Mouse (Mus musculus): Measurements from ENCODE around the gene Apopt1. TPM values are rescaled to one million over a fixed set of nuclear protein-coding genes. Genes with fewer than 3 reads are reported as not detected.

Apopt1 gene
- polyA plus RNA-seq, 1 experiment from 2014 or later: 63.4 TPM

DNA sequence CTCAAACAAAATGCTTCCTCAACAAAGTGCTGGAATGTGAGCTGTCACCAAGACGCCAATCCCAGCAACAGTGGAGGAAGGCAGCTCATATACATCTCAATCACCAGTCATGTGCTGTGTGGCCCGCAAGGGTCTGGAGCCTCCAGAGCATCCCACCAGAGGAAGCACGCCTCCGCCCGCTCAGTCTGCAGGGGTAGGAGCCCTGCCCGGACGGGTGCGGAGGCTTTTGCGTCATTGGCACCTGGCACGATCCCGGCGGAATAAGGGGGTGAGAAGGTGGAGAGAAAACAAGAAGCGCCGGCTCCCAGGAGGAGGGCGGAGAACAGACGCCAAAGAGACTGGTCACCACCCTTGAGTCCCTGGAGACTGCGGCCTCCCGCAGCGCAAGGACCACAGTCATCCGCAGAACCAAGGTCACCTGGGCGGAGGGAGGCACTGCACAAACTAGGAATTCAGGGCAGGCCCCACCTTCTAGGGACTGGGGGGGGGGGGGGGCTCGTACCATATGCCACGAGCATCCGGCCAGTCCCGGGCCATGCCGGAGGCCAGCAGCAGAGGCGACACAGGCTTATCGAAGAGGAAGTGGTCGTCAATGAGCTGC lies 42.6 kb upstream of the Apopt1 start:
- WGBS: 11% methylated on average over 28 of the region's 29 CpGs
- Histone ChIP-seq H3K27ac (ENCODE audit: low read depth, low read length) (no peak overlapping the region), H3K9ac (ENCODE audit: low read depth, low read length) (no peak overlapping the region), H3K4me1 (ENCODE audit: control insufficient read depth, insufficient read depth, low read length) (peaks cover 28% of the 10 kb centered on the region), H3K27me3 (ENCODE audit: control insufficient read depth, insufficient read depth, low read length) (peaks cover 42% of the 10 kb centered on the region), H3K4me3 (ENCODE audit: low read length) (peak overlapping the region; percentile 60), H3K9me3 (ENCODE audit: control insufficient read depth, low read length) (no peaks in the 10 kb centered on the region), H3K36me3 (ENCODE audit: control insufficient read depth, insufficient read depth, low read length) (no peaks in the 10 kb centered on the region), H3K4me2 (replicated peaks; ENCODE audit: low read depth, low read length) (peak overlapping the region; percentile 92)
- ATAC-seq (ENCODE audit: low FRiP score, low TSS enrichment): no peak

DNA sequence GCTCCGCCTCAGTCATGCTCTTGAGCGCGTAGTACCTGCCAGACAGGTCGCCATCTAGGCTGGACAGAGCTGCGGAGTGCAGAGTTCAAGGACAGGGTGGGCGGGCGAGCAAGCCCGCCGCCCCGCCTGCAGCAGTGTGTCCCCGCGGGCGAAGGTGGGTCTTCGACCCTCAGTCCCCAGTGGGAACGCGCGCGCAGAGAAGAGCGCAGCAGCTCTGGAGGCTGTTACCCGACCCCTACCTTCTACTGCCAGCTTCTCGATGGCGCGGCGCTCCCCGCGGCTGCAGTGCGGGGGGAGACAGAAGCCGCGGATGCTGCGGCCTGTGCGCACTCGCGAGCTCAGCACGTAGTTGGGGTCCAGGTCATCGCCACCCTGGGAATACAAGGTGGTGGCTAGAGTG lies 42.1 kb upstream of the Apopt1 start:
- Histone ChIP-seq H3K27me3 (ENCODE audit: control insufficient read depth, insufficient read depth, low read length) (peaks cover 42% of the 10 kb centered on the region), H3K9me3 (ENCODE audit: control insufficient read depth, low read length) (no peaks in the 10 kb centered on the region), H3K36me3 (ENCODE audit: control insufficient read depth, insufficient read depth, low read length) (no peaks in the 10 kb centered on the region), H3K4me1 (ENCODE audit: control insufficient read depth, insufficient read depth, low read length) (peaks cover 28% of the 10 kb centered on the region), H3K9ac (ENCODE audit: low read depth, low read length) (peak overlapping the region; percentile 54), H3K4me3 (ENCODE audit: low read length) (peak overlapping the region; percentile 60), H3K4me2 (replicated peaks; ENCODE audit: low read depth, low read length) (peak overlapping the region; percentile 92), H3K27ac (ENCODE audit: low read depth, low read length) (no peak overlapping the region)
- WGBS: under 1% methylated on average over 35 of the region's 35 CpGs
- no peak; the same call in 1 of the 2 replicates for ATAC-seq (ENCODE audit: low FRiP score, low TSS enrichment)

DNA sequence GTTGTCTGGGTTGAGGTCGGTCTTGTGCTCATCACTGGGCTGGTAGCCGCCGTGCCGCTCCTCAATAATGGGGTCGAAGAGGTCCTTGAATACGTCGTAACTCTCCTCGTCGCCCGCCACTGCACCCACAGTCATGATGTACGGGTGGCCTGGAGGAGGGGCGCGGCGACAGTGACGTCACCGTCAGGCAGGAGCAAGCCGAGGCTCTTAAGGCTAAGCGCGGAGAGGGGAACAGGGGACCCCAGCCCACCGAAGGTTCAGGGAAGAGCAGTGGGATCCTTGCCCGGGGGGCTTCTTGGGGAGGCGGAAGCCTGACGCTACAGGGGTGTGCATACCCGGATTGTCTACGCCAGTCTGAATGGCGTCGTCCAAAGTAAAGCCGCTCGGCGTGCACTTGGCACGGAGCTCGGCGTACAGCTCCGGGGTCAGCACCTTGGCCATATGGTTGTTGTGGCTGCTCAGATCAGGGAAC lies 41.6 kb upstream of the Apopt1 start:
- H3K4me3 ChIP-seq (ENCODE audit: low read length): peak overlapping the region; percentile 60
- peak overlapping the region; percentile 54 for H3K9ac ChIP-seq (ENCODE audit: low read depth, low read length)
- peaks cover 42% of the 10 kb centered on the region for H3K27me3 ChIP-seq (ENCODE audit: control insufficient read depth, insufficient read depth, low read length)
- H3K36me3 ChIP-seq (ENCODE audit: control insufficient read depth, insufficient read depth, low read length): no peaks in the 10 kb centered on the region
- ATAC-seq (ENCODE audit: low FRiP score, low TSS enrichment): peak; percentile 22; the same call in 1 of the 2 replicates
- peak overlapping the region; percentile 92 for H3K4me2 ChIP-seq (replicated peaks; ENCODE audit: low read depth, low read length)
- H3K27ac ChIP-seq (ENCODE audit: low read depth, low read length): no peak overlapping the region
- under 1% methylated on average over 34 of the region's 34 CpGs for WGBS
- no peaks in the 10 kb centered on the region for H3K9me3 ChIP-seq (ENCODE audit: control insufficient read depth, low read length)
- peaks cover 28% of the 10 kb centered on the region for H3K4me1 ChIP-seq (ENCODE audit: control insufficient read depth, insufficient read depth, low read length)

DNA sequence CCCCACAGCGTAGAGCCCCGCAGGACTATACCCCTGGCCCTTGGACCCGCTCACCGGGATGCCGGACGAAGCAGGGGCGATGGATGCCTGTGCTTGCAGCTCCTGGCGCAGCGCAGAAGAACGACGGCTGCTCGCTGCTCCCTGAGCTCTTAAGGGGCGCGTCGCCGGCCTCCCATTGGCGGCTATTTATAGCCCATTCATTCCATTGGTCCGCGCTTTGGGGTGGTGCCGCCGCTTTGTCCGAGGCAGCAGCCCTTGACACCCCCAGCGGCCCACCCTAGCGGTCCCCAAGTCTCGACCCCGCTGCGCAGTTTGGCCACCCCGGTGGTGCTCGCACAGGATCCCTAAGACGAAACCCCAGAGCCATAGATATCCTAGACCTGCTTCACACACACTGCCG lies 40.9 kb upstream of the Apopt1 start, which contains the start of gene Ckb:
Gene Ckb, minus strand, starts transcription at position 163 of the 400 bp plus-strand sequence.
- ATAC-seq (ENCODE audit: low FRiP score, low TSS enrichment): peak; percentile 36
- Histone ChIP-seq H3K9ac (ENCODE audit: low read depth, low read length) (peak within 1 kb of the TSS; percentile 54), H3K27me3 (ENCODE audit: control insufficient read depth, insufficient read depth, low read length) (peaks cover 42% of the 10 kb centered on the region), H3K36me3 (ENCODE audit: control insufficient read depth, insufficient read depth, low read length) (no peaks in the 10 kb centered on the region), H3K4me1 (ENCODE audit: control insufficient read depth, insufficient read depth, low read length) (peaks cover 30% of the 10 kb centered on the region), H3K4me2 (replicated peaks; ENCODE audit: low read depth, low read length) (peak within 1 kb of the TSS; percentile 92), H3K27ac (ENCODE audit: low read depth, low read length) (no peak within 1 kb of the TSS), H3K4me3 (ENCODE audit: low read length) (peak within 1 kb of the TSS; percentile 60), H3K9me3 (ENCODE audit: control insufficient read depth, low read length) (no peaks in the 10 kb centered on the region)
- 0% methylated on average over 28 of the region's 31 CpGs for WGBS

DNA sequence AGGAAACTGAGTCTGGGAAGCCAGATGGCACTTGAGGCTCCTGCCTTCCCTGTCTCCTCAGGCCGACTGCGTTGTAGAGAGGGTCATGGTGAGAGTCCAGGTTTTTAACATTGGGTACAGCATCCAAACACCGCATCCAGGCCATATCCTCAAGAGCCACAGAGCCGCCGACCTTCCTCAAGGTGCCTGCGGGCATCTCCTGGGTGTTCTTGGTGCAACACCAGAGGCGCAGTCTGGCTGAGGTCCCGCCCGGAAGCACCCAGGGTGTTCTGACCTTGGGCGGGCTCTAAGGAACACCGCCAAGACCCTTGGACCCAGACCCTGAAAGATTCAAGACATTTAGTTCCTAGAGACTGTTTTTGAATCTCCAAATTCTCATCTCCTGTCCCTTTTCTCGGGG lies 40.5 kb upstream of the Apopt1 start:
- Histone ChIP-seq H3K9ac (ENCODE audit: low read depth, low read length) (peak overlapping the region; percentile 54; the same call in 1 of the 2 replicates), H3K27me3 (ENCODE audit: control insufficient read depth, insufficient read depth, low read length) (peaks cover 42% of the 10 kb centered on the region)
- 13% methylated on average over 12 of the region's 12 CpGs for WGBS

DNA sequence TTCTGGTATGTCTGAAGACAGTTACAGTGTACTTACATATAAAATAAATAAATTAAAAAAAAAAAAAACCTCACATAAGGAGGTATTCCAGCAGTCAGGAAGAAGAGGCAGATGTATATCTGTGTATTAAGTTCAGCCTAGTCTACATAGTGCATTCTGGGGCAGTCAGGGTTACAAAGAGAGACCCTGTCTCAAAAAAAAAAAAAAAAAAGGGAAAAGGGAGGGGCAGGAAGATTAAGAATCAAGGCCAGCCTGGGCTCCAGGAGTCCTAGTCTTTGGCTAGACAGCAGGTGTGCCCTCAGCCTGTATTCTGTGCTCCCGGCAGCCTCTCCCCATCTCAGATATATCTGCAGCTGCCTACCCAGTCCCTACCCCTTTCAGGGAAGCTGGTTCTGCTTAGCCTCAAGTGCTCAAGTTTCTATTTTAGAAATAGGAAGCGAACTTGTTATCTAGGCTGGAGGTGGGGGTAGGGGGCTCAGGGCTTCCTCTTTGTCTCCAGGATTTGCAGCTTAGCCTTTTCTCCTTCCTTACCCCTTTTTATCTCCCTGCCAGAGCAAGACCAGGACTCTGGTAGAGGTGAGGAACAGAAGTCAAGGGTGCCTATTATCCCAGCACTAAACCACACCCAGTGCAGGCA lies 38.1 kb upstream of the Apopt1 start:
- Histone ChIP-seq H3K4me3 (ENCODE audit: low read length) (no peak overlapping the region), H3K9me3 (ENCODE audit: control insufficient read depth, low read length) (no peaks in the 10 kb centered on the region), H3K27ac (ENCODE audit: low read depth, low read length) (no peak overlapping the region), H3K9ac (ENCODE audit: low read depth, low read length) (no peak overlapping the region), H3K36me3 (ENCODE audit: control insufficient read depth, insufficient read depth, low read length) (no peaks in the 10 kb centered on the region; the same call in 1 of the 2 replicates), H3K27me3 (ENCODE audit: control insufficient read depth, insufficient read depth, low read length) (peaks cover 42% of the 10 kb centered on the region), H3K4me2 (replicated peaks; ENCODE audit: low read depth, low read length) (no peak overlapping the region), H3K4me1 (ENCODE audit: control insufficient read depth, insufficient read depth, low read length) (peaks cover 34% of the 10 kb centered on the region)
- WGBS: 78% methylated on average over 2 of the region's 2 CpGs
- no peak for ATAC-seq (ENCODE audit: low FRiP score, low TSS enrichment)

More for the DNA sequence above, 40.5 kb upstream of the Apopt1 start:
- H3K36me3 ChIP-seq (ENCODE audit: control insufficient read depth, insufficient read depth, low read length): no peaks in the 10 kb centered on the region
- H3K4me3 ChIP-seq (ENCODE audit: low read length): peak overlapping the region; percentile 60
- no peaks in the 10 kb centered on the region for H3K9me3 ChIP-seq (ENCODE audit: control insufficient read depth, low read length)
- peak overlapping the region; percentile 92 for H3K4me2 ChIP-seq (replicated peaks; ENCODE audit: low read depth, low read length)
- no peak overlapping the region for H3K27ac ChIP-seq (ENCODE audit: low read depth, low read length)
- peaks cover 34% of the 10 kb centered on the region for H3K4me1 ChIP-seq (ENCODE audit: control insufficient read depth, insufficient read depth, low read length)
- no peak for ATAC-seq (ENCODE audit: low FRiP score, low TSS enrichment)

DNA sequence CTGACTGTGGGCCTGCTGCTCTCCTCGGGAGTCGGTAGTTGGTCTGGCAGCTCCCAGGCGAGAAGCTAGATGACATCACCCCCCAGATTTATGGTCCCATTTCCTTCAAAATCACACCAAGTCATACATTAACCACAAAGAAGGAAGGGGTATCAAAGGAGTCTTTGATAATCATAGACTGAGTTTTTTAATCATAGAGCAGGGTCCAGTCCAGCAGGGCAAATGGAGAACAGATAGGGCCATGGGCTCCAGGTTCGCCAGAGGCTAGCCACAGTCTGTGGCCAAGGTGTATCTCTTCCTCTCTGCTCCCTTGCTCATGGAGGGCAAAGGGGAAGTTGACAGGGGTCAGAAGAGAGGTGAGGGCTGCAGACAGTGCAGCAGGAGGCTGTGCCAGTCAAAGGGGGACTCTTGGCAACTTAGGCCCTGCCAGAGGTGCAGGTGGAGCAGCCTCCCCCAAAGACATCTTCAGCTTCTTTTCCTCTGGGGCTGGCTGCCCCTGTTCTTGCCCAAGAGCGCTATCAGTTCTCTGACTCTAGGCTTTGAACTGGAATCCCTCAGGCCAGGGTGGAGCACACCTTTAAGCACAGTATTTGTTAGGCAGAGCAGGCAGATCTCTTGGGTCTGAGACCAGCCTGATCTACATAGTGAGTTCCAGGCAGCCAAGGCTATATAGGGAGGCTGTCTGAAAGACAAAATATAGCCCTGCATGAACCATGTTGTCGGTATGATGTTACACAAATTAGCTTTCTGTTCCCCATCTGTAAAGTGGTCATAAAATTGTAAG lies 37.1 kb upstream of the Apopt1 start:
- no peak overlapping the region for H3K9ac ChIP-seq (ENCODE audit: low read depth, low read length)
- H3K36me3 ChIP-seq (ENCODE audit: control insufficient read depth, insufficient read depth, low read length): peaks cover 7% of the 10 kb centered on the region
- no peak for ATAC-seq (ENCODE audit: low FRiP score, low TSS enrichment)
- no peak overlapping the region for H3K4me2 ChIP-seq (replicated peaks; ENCODE audit: low read depth, low read length)
- no peaks in the 10 kb centered on the region for H3K9me3 ChIP-seq (ENCODE audit: control insufficient read depth, low read length)
- H3K4me3 ChIP-seq (ENCODE audit: low read length): no peak overlapping the region
- 82% methylated on average over 6 of the region's 6 CpGs for WGBS
- H3K27ac ChIP-seq (ENCODE audit: low read depth, low read length): no peak overlapping the region
- peaks cover 30% of the 10 kb centered on the region for H3K4me1 ChIP-seq (ENCODE audit: control insufficient read depth, insufficient read depth, low read length)
- H3K27me3 ChIP-seq (ENCODE audit: control insufficient read depth, insufficient read depth, low read length): peaks cover 35% of the 10 kb centered on the region

DNA sequence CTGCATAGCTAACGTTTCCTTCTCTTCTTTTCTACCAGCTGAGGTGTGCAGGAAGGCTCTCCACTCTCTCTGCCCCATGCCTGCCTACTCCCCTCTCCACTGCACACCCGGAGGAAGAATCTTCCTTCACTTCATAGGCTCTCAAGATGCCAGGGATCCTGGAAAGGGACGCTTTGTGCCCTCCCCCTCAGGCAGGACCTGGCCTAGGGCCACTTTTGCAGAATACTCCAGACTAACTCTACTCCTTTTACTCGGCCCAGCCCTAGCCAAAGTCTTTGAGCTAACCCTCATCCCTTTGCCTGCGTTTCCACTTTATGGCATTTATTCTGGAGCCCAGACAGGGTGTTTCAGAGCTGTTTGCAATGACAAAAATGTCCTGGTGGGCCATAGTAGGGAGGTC lies 35.6 kb upstream of the Apopt1 start:
- H3K27ac ChIP-seq (ENCODE audit: low read depth, low read length): peak overlapping the region; percentile 96
- peaks cover 13% of the 10 kb centered on the region for H3K36me3 ChIP-seq (ENCODE audit: control insufficient read depth, insufficient read depth, low read length)
- peak overlapping the region; percentile 82 for H3K9ac ChIP-seq (ENCODE audit: low read depth, low read length)
- peaks cover 22% of the 10 kb centered on the region for H3K27me3 ChIP-seq (ENCODE audit: control insufficient read depth, insufficient read depth, low read length)
- H3K4me3 ChIP-seq (ENCODE audit: low read length): peak overlapping the region; percentile 94
- peak overlapping the region; percentile 91 for H3K4me2 ChIP-seq (replicated peaks; ENCODE audit: low read depth, low read length)
- no peaks in the 10 kb centered on the region for H3K9me3 ChIP-seq (ENCODE audit: control insufficient read depth, low read length)
- no peak; the same call in 1 of the 2 replicates for ATAC-seq (ENCODE audit: low FRiP score, low TSS enrichment)
- H3K4me1 ChIP-seq (ENCODE audit: control insufficient read depth, insufficient read depth, low read length): peaks cover 20% of the 10 kb centered on the region
- 19% methylated on average over 5 of the region's 5 CpGs for WGBS

All from kidney, embryonic 14.5 days (tissue).